Mouse (Mus musculus) MEL (cell line): Measurements from ENCODE around the gene Plxdc1. TPM values are rescaled to one million over a fixed set of nuclear protein-coding genes. Genes with fewer than 3 reads are reported as not detected.

Experiments
- DNase-seq: peaks from one replicate; pipeline ENCODE4 v3.0.0; 2011; ENCODE audit warnings: low read depth, low spot score
- H3K27ac ChIP-seq: 2 replicates; pipeline ENCODE4 v1.5.1; 2012; ENCODE audit warnings: low read depth, mild to moderate bottlenecking, control low read depth, low read length, moderate library complexity; ENCODE audit not compliant: control insufficient read depth
- H3K27me3 ChIP-seq, 2 experiments: fragments of 150-350 bp in 1 of 2; sonication (generic) in 1 of 2; 2 replicates each; pipeline ENCODE4 v1.6.1; 2012; ENCODE audit warnings: low read length in 2 of 2, mild to moderate bottlenecking in 2 of 2, improper control_type of control experiment in 1 of 2, moderate library complexity in 1 of 2; ENCODE audit not compliant: insufficient read depth in 2 of 2, control insufficient read depth in 1 of 2
- H3K36me3 ChIP-seq, 2 experiments: 2 replicates each; pipeline ENCODE4 v1.6.1; 2012 to 2014; ENCODE audit warnings: low read length in 2 of 2, improper control_type of control experiment in 1 of 2, inconsistent platforms in 1 of 2, mild to moderate bottlenecking in 1 of 2; ENCODE audit not compliant: insufficient read depth in 2 of 2, control insufficient read depth in 1 of 2
- H3K4me1 ChIP-seq, 2 experiments: fragments of 150-350 bp in 1 of 2; sonication (generic) in 1 of 2; 2 replicates each; pipeline ENCODE4 v1.6.1; 2012; ENCODE audit warnings: low read length in 2 of 2, improper control_type of control experiment in 1 of 2, mild to moderate bottlenecking in 1 of 2; ENCODE audit not compliant: insufficient read depth in 2 of 2, control insufficient read depth in 1 of 2
- H3K4me3 ChIP-seq, 2 experiments: fragments of 150-350 bp in 1 of 2; sonication (generic) in 1 of 2; 2 replicates each; pipeline ENCODE4 v1.5.1; 2012; ENCODE audit warnings: low read depth in 2 of 2, low read length in 2 of 2, mild to moderate bottlenecking in 2 of 2, moderate library complexity in 2 of 2, control low read depth in 1 of 2, improper control_type of control experiment in 1 of 2; ENCODE audit not compliant: control insufficient read depth in 1 of 2, insufficient read depth in 1 of 2
- H3K79me2 ChIP-seq: 2 replicates; pipeline ENCODE4 v1.6.1; 2012; ENCODE audit warnings: mild to moderate bottlenecking, low read length, moderate library complexity; ENCODE audit not compliant: control insufficient read depth, poor library complexity, insufficient read depth
- H3K9ac ChIP-seq: 2 replicates; pipeline ENCODE4 v1.6.1; 2012; ENCODE audit warnings: low read depth, mild to moderate bottlenecking, control low read depth, low read length, moderate library complexity; ENCODE audit not compliant: control insufficient read depth, poor library complexity, severe bottlenecking
- H3K9me3 ChIP-seq: fragments of 150-350 bp; sonication (generic); replicated peaks from 2 replicates; pipeline ENCODE4 v1.6.1; 2012; ENCODE audit warnings: mild to moderate bottlenecking, low read length, improper control_type of control experiment, moderate library complexity; ENCODE audit not compliant: insufficient read depth
- BHLHE40 ChIP-seq: IDR thresholded peaks from 2 replicates; pipeline ENCODE4 v1.6.1; 2012; ENCODE audit warnings: low read depth, mild to moderate bottlenecking, inconsistent platforms, low read length, improper control_type of control experiment, borderline replicate concordance
- CHD1 ChIP-seq: IDR thresholded peaks from 2 replicates; pipeline ENCODE4 v1.6.1; 2012; ENCODE audit warnings: low read depth, mild to moderate bottlenecking, inconsistent platforms, low read length, improper control_type of control experiment
- CHD2 ChIP-seq: IDR thresholded peaks from 2 replicates; pipeline ENCODE4 v1.6.1; 2011; ENCODE audit warnings: low read length, improper control_type of control experiment
- CTCF ChIP-seq, 3 experiments: IDR thresholded peaks in 2 of 3; conservative IDR thresholded peaks in 1 of 3; 2 replicates each; pipeline ENCODE4 v1.5.1; 2011 to 2012; ENCODE audit warnings: low read length in 3 of 3, low read depth in 2 of 3, mild to moderate bottlenecking in 2 of 3, improper control_type of control experiment in 1 of 3, inconsistent platforms in 1 of 3, mixed read lengths in 1 of 3, moderate library complexity in 1 of 3; ENCODE audit not compliant: control insufficient read depth in 1 of 3, insufficient read depth in 1 of 3, poor library complexity in 1 of 3, severe bottlenecking in 1 of 3
- E2F4 ChIP-seq: IDR thresholded peaks from 2 replicates; pipeline ENCODE4 v1.6.1; 2011; ENCODE audit warnings: low read depth, low read length, improper control_type of control experiment, borderline replicate concordance
- ELF1 ChIP-seq: IDR thresholded peaks from 2 replicates; pipeline ENCODE4 v1.6.1; 2014; ENCODE audit warnings: low read depth, mild to moderate bottlenecking, inconsistent platforms, low read length, improper control_type of control experiment, moderate library complexity
- EP300 ChIP-seq, 2 experiments: IDR thresholded peaks; 2 replicates each; pipeline ENCODE4 v1.6.1; 2011; ENCODE audit warnings: improper control_type of control experiment in 2 of 2, low read length in 2 of 2, low read depth in 1 of 2, mild to moderate bottlenecking in 1 of 2
- ETS1 ChIP-seq: IDR thresholded peaks from 2 replicates; pipeline ENCODE4 v1.6.1; 2012; ENCODE audit warnings: low read depth, mild to moderate bottlenecking, inconsistent platforms, low read length, improper control_type of control experiment, moderate library complexity
- GABPA ChIP-seq: IDR thresholded peaks from 2 replicates; pipeline ENCODE4 v1.6.1; 2012; ENCODE audit warnings: low read depth, mild to moderate bottlenecking, inconsistent platforms, low read length, improper control_type of control experiment, moderate library complexity
- HCFC1 ChIP-seq: IDR thresholded peaks from 2 replicates; pipeline ENCODE4 v1.6.1; 2012; ENCODE audit warnings: low read depth, mild to moderate bottlenecking, inconsistent platforms, low read length, improper control_type of control experiment, moderate library complexity
- JUND ChIP-seq: IDR thresholded peaks from 2 replicates; pipeline ENCODE4 v1.6.1; 2011; ENCODE audit warnings: low read depth, mild to moderate bottlenecking, improper control_type of control experiment, low read length
- KAT2A ChIP-seq: conservative IDR thresholded peaks from 2 replicates; pipeline ENCODE4 v1.6.1; 2012; ENCODE audit warnings: low read depth, low read length, improper control_type of control experiment, inconsistent platforms
- MAX ChIP-seq: IDR thresholded peaks from 2 replicates; pipeline ENCODE4 v1.6.1; 2011; ENCODE audit warnings: low read length, improper control_type of control experiment
- MAZ ChIP-seq: IDR thresholded peaks from 2 replicates; pipeline ENCODE4 v1.6.1; 2012; ENCODE audit warnings: low read depth, mild to moderate bottlenecking, inconsistent platforms, low read length, improper control_type of control experiment
- MEF2A ChIP-seq: IDR thresholded peaks from 2 replicates; pipeline ENCODE4 v1.6.1; 2014; ENCODE audit warnings: low read depth, mild to moderate bottlenecking, inconsistent platforms, low read length, improper control_type of control experiment; ENCODE audit not compliant: poor library complexity, insufficient replicate concordance, severe bottlenecking; ENCODE audit errors: extremely low read depth
- MXI1 ChIP-seq: IDR thresholded peaks from 2 replicates; pipeline ENCODE4 v1.6.1; 2011; ENCODE audit warnings: mild to moderate bottlenecking, low read depth, low read length, improper control_type of control experiment
- MYB ChIP-seq: IDR thresholded peaks from 2 replicates; pipeline ENCODE4 v1.6.1; 2011; ENCODE audit warnings: mild to moderate bottlenecking, low read depth, low read length, improper control_type of control experiment
- MYC ChIP-seq: IDR thresholded peaks from 2 replicates; pipeline ENCODE4 v1.6.1; 2011; ENCODE audit warnings: low read depth, mild to moderate bottlenecking, low read length, improper control_type of control experiment, moderate library complexity
- NELFE ChIP-seq: IDR thresholded peaks from 2 replicates; pipeline ENCODE4 v1.6.1; 2011; ENCODE audit warnings: low read depth, low read length, improper control_type of control experiment
- NRF1 ChIP-seq: IDR thresholded peaks from 2 replicates; pipeline ENCODE4 v1.6.1; 2014; ENCODE audit warnings: low read depth, mild to moderate bottlenecking, inconsistent platforms, low read length, improper control_type of control experiment, moderate library complexity; ENCODE audit not compliant: poor library complexity, insufficient read depth, severe bottlenecking
- POLR2AphosphoS2 ChIP-seq: IDR thresholded peaks from 2 replicates; pipeline ENCODE4 v1.6.1; 2011; ENCODE audit warnings: low read length, improper control_type of control experiment
- POLR2AphosphoS5 ChIP-seq: IDR thresholded peaks from 2 replicates; pipeline ENCODE4 v1.6.1; 2012; ENCODE audit warnings: low read depth, borderline replicate concordance, mild to moderate bottlenecking, inconsistent platforms, low read length, moderate library complexity, mixed read lengths
- RAD21 ChIP-seq: IDR thresholded peaks from 2 replicates; pipeline ENCODE4 v1.6.1; 2011; ENCODE audit warnings: mild to moderate bottlenecking, low read depth, low read length, improper control_type of control experiment
- RCOR1 ChIP-seq: IDR thresholded peaks from 2 replicates; pipeline ENCODE4 v1.6.1; 2012; ENCODE audit warnings: low read depth, mild to moderate bottlenecking, inconsistent platforms, low read length, improper control_type of control experiment
- SIN3A ChIP-seq: IDR thresholded peaks from 2 replicates; pipeline ENCODE4 v1.6.1; 2012; ENCODE audit warnings: low read length, improper control_type of control experiment, inconsistent platforms
- SMC3 ChIP-seq: IDR thresholded peaks from 2 replicates; pipeline ENCODE4 v1.6.1; 2011; ENCODE audit warnings: low read depth, low read length, improper control_type of control experiment
- TAL1 ChIP-seq: IDR thresholded peaks from 2 replicates; pipeline ENCODE4 v1.6.1; 2012; ENCODE audit warnings: mild to moderate bottlenecking, inconsistent platforms, low read length, moderate library complexity, mixed read lengths
- TBP ChIP-seq: IDR thresholded peaks from 2 replicates; pipeline ENCODE4 v1.8.0; 2011; ENCODE audit warnings: low read depth, low read length, improper control_type of control experiment
- UBTF ChIP-seq: IDR thresholded peaks from 2 replicates; pipeline ENCODE4 v1.6.1; 2012; ENCODE audit warnings: low read depth, mild to moderate bottlenecking, inconsistent platforms, low read length, improper control_type of control experiment, moderate library complexity, borderline replicate concordance; ENCODE audit not compliant: insufficient read depth
- USF1 ChIP-seq: IDR thresholded peaks from 2 replicates; pipeline ENCODE4 v1.6.1; 2014; ENCODE audit warnings: low read depth, mild to moderate bottlenecking, inconsistent platforms, low read length, improper control_type of control experiment, moderate library complexity
- USF2 ChIP-seq, 2 experiments: IDR thresholded peaks; 2 replicates each; pipeline ENCODE4 v1.6.1; 2011 to 2012; ENCODE audit warnings: improper control_type of control experiment in 2 of 2, low read length in 2 of 2, borderline replicate concordance in 1 of 2, inconsistent platforms in 1 of 2, low read depth in 1 of 2, mild to moderate bottlenecking in 1 of 2; ENCODE audit not compliant: insufficient read depth in 1 of 2
- ZKSCAN1 ChIP-seq: IDR thresholded peaks from 2 replicates; pipeline ENCODE4 v1.6.1; 2012; ENCODE audit warnings: low read depth, mild to moderate bottlenecking, inconsistent platforms, low read length, improper control_type of control experiment, moderate library complexity
- ZMIZ1 ChIP-seq: IDR thresholded peaks from 2 replicates; pipeline ENCODE4 v1.6.1; 2012; ENCODE audit warnings: low read depth, mild to moderate bottlenecking, inconsistent platforms, low read length, improper control_type of control experiment, moderate library complexity
- ZNF384 ChIP-seq: IDR thresholded peaks from 2 replicates; pipeline ENCODE4 v1.6.1; 2012; ENCODE audit warnings: low read depth, mild to moderate bottlenecking, inconsistent platforms, low read length, improper control_type of control experiment
- polyA plus RNA-seq, 2 experiments: library from polyadenylated mRNA; stranded (reverse) in 1 of 2; unstranded in 1 of 2; fragments of >175 nt in 1 of 2; fragments of >200 nt in 1 of 2; gene quantifications; 2 replicates each; pipeline versions ENCODE4 v1.2.1 to v1.2.4; 2012; ENCODE audit warnings: low replicate concordance in 2 of 2, low read depth in 1 of 2; ENCODE audit not compliant: insufficient read length in 2 of 2, insufficient read depth in 1 of 2, missing spikeins in 1 of 2
- total RNA-seq: library from RNA; depleted of rRNA; stranded (reverse); fragments of 300-350 nt; gene quantifications from 2 replicates; pipeline ENCODE4 v1.2.3, GENCODE M21; 2012

Plxdc1 gene
- total and polyA plus RNA-seq, 3 experiments = 13.1 to 24.5 TPM; not detected in 1

GRCm38 (mm10) chr11:97953179-97953938 lies 32.9 kb downstream of the Plxdc1 start:
- H3K4me3 ChIP-seq = peak overlapping the region; percentile 62 to 73
- peaks cover 27% of the 10 kb centered on the region for H3K79me2 ChIP-seq
- H3K27ac ChIP-seq = peak overlapping the region; percentile 96
- H3K27me3 ChIP-seq = no peaks in the 10 kb centered on the region
- H3K9me3 ChIP-seq = no peaks in the 10 kb centered on the region
- peak; percentile 79 for DNase-seq
- peaks cover 0 to 45% of the 10 kb centered on the region in 2 experiments; a peak in 2 of 4 replicates for H3K36me3 ChIP-seq
- peaks cover 22 to 61% of the 10 kb centered on the region in 2 experiments for H3K4me1 ChIP-seq
- peak overlapping the region; percentile 82 for H3K9ac ChIP-seq
- no peak for TF ChIP-seq UBTF
- TF ChIP-seq MAZ = peak; percentile 75
- 0 out of 2 replicates have a peak, but pooled peaks have one; percentile 26 for TF ChIP-seq ELF1
- no peak for TF ChIP-seq RAD21
- TF ChIP-seq RCOR1 = no peak; the same call in 1 of the 2 replicates
- TF ChIP-seq KAT2A = 0 out of 2 replicates have a peak, but pooled peaks have one; percentile 20
- TF ChIP-seq TAL1 = peak; percentile 60
- TF ChIP-seq SMC3 = no peak
- TF ChIP-seq ZMIZ1 = 0 out of 2 replicates have a peak, but pooled peaks have one; percentile 36
- 0 out of 2 replicates have a peak, but pooled peaks have one; percentile 28 for TF ChIP-seq BHLHE40
- 0 out of 2 replicates have a peak, but pooled peaks have one; percentile 34 for TF ChIP-seq MEF2A
- TF ChIP-seq MYC = peak; percentile 25
- peak; percentile 51; the same call in 1 of the 2 replicates for TF ChIP-seq NELFE
- 0 out of 2 replicates have a peak, but pooled peaks have one; percentile 42 for TF ChIP-seq JUND
- no peak for TF ChIP-seq GABPA
- no peak for TF ChIP-seq ZKSCAN1
- peak; percentile 26; the same call in 1 of the 2 replicates for TF ChIP-seq MAX
- TF ChIP-seq EP300 (IDR thresholded peaks at IDR 0.05; ENCODE audit: low read depth in 1 of 2, low read length in 2 of 2) = peak; percentile 34 to 42; a peak in 3 of 4 replicates
- no peak for TF ChIP-seq NRF1
- peak; percentile 27; the same call in 1 of the 2 replicates for TF ChIP-seq HCFC1
- TF ChIP-seq USF1 = peak; percentile 31; the same call in 1 of the 2 replicates
- peak; percentile 36 for TF ChIP-seq SIN3A
- TF ChIP-seq TBP = 0 out of 2 replicates have a peak, but pooled peaks have one; percentile 20
- peak; percentile 59; the same call in 1 of the 2 replicates for TF ChIP-seq E2F4
- no peak for TF ChIP-seq CTCF (IDR thresholded peaks at IDR 0.05 in 2 of 3, conservative IDR thresholded peaks at IDR 0.05 in 1 of 3; ENCODE audit: control insufficient read depth in 1 of 3, insufficient read depth in 1 of 3, low read depth in 2 of 3, low read length in 3 of 3, poor library complexity in 1 of 3, severe bottlenecking in 1 of 3)
- TF ChIP-seq USF2 (IDR thresholded peaks at IDR 0.05; ENCODE audit: borderline replicate concordance in 1 of 2, insufficient read depth in 1 of 2, low read depth in 1 of 2, low read length in 2 of 2) = no peak
- no peak; the same call in 1 of the 2 replicates for TF ChIP-seq CHD2
- 0 out of 2 replicates have a peak, but pooled peaks have one; percentile 8 for TF ChIP-seq MYB
- TF ChIP-seq POLR2AphosphoS5 = no peak
- TF ChIP-seq CHD1 = peak; percentile 71; the same call in 1 of the 2 replicates
- no peak for TF ChIP-seq ZNF384
- TF ChIP-seq POLR2AphosphoS2 = no peak
- no peak; the same call in 1 of the 2 replicates for TF ChIP-seq ETS1
- no peak; the same call in 1 of the 2 replicates for TF ChIP-seq MXI1
